Mouse (Mus musculus) spleen, postnatal 10 days (tissue): ENCODE measurements around the gene Kmt5b.

Experiments
- DNase-seq, 2 experiments: peaks; one replicate each; pipeline ENCODE4 v3.0.0; 2021 to 2022; ENCODE audit warnings: low spot score in 2 of 2

Kmt5b gene

DNA sequence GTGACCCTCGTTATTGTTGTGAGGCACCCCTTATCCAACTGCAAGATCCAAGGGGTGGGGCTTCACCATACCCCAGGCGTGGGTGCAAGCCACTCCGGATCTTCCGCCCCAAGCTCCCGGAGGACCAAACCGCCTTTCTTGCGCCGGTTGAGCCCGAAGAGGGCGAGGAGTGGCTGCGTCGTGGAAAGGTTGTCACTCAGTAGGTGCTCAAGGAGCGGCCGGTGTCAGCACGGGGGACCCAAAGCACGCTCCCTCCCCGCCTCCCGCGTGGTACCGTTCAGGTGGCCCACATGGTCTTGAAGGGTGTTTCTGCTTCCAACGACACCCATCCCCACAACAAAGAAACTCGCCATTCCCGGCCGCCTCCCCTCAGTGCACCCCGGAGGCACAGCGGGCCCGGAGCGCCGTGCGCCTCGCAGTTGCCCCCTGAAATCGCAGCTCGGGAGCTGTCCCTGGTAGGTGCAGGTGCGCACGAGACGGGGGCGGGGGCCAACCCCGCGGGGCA, at the start of gene Kmt5b:
Gene Kmt5b (plus strand): TSS at position 146 of the 505 bp plus-strand sequence.
- no peak for DNase-seq

- DNase-seq = peak; percentile 50 to 76
Measured at GRCm38 (mm10) chr19:3718481-3719361, 48.5 kb upstream of the Kmt5b start.

DNA sequence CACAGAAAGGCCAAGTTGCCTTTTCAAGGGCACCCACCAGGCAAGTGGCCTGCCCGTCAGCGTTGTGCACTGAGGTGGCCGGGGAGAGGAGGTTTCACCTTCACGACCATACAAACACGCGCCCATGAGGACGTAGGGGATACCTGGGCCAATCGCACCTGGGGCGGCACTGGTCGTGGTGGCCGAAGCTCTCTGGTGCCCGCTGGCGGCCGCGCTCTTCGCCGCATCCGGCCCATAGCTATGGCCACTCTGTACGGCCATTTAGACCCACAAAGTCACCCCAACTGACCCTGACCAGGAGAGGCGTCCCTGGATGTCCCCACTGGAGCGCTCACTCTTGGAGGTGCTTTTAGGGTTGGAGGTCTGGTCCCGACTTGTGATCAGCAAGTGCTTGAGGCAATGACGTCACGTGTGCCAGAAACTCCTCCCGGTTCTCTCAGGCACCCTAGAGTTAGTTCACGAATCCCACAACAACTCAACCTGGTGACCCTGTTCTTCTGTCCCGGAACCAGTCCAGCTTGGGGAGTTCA, 47.8 kb upstream of the Kmt5b start:
- peak; percentile 53 to 64 for DNase-seq

GRCm38 (mm10) chr19:3723170-3723569, 44.1 kb upstream of the Kmt5b start:
- no peak for DNase-seq

DNA sequence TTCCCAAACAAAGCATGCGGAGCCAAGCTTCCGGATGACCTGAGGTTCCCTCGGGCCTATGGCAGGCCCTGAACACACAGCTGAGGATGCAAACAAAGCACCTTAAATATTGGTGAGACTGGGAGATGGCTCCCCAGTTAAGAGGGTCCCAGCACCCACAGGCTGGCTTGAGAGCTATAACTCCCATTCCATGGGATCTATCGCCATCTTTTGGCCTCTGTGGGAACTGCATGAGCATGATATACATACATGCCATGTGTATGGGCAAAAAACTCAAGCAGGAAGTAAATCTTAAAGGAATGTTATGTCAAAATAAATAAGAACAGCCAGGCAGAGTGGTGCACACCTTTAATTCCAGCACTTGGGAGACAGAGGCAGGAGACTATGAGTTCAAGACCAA, 43.3 kb upstream of the Kmt5b start:
- peak; percentile 57 to 78 for DNase-seq

DNA sequence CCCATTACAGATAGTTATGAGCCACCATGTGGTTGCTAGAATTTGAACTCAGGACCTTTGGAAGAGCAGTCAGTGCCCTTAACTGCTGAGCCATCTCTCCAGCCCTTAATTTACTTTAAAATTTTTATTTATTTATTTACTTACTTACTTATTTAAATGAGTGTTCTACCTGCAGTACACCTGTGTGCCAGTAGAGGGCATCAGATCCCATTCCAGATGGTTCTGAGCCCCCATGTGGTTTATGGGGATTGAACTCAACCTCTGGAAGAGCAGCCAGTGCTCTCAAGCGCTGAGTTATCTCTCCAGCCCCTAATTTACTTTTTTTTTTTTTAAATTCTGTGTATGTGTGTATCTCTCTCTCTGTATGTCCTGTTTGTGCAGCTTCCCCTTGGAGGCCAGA, 42.4 kb upstream of the Kmt5b start:
- peak; percentile 54 to 79 for DNase-seq

DNA sequence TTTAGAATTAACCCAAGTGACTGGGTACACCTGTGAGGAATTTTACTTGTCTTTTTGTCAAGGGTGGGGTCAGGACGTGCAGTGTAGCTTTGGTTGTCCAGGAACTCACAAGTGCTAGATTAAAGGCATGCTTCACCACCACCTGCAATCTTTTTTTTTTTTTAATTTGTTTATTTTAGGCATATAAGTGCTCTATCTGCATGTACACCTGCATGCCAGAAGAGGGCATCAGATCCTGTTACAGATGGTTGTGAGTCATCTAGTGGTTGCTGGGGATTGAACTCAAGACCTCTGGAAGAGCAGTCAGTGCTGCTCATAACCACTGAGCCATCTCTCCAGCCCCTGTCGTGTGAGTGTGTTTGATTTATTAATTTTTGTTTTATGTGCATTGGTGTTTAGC, 38.3 kb upstream of the Kmt5b start:
- no peak for DNase-seq

- DNase-seq = peak in 1 of 2 experiments; percentile 39
Measured at GRCm38 (mm10) chr19:3730781-3731646, 36.2 kb upstream of the Kmt5b start.

GRCm38 (mm10) chr19:3736001-3736400, 31.2 kb upstream of the Kmt5b start:
- DNase-seq = no peak

GRCm38 (mm10) chr19:3739650-3740049, 27.6 kb upstream of the Kmt5b start:
- no peak for DNase-seq

DNA sequence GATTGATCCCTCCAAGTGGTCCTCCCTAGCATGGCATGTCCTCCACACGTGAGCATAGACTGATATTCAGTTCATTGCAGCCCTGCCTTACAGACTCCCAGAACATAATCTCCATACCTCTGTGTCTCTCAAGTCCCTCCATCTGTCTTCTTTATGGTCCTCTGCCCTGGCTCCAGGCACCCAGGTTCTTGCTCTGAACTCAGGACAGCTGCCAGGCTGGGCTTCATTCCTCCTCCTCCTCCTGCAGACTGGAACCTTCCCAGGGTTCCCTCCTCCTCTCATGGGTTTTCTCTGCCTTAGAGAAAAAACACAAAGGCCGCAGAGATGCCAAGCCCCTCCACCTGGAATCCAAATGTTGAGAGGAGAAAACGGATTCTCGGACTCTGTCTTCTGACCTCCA, 24.5 kb upstream of the Kmt5b start:
- DNase-seq = no peak

- no peak for DNase-seq
Measured at GRCm38 (mm10) chr19:3743362-3743761, 23.9 kb upstream of the Kmt5b start.

DNA sequence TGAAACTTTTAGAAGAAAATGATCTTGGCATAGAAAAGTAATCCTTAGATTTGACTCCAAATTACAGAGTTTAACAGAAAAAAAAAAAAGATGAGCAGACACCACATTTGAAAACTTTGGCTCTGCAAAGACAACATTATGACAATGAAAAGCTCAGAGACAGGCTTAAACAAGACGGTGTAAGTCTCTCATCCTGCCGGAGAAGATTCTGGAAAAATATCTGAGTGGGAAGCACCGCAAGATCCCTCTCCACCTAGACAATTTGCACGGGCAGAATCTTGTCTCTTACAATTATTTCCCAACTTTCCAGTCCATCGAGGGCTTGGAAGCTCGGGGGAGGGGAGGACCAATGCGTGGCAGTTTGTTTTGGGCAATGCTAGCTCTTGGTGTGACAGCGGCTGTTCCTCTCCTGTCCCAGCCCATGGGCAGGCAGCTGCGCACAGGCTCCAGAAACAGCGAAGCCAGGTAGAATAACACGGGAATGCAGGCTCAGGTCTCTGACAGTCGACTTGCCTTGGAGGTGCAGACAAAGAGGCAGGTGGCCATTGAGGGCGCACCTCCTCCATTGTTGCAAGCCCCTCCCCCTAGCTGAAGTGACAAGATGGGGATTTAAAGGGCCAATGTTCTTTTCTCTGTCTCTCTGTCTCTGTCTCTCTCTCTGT, 23.2 kb upstream of the Kmt5b start:
- peak in 1 of 2 experiments; percentile 38 for DNase-seq

GRCm38 (mm10) chr19:3752621-3753239, 14.5 kb upstream of the Kmt5b start:
- DNase-seq = no peak

DNA sequence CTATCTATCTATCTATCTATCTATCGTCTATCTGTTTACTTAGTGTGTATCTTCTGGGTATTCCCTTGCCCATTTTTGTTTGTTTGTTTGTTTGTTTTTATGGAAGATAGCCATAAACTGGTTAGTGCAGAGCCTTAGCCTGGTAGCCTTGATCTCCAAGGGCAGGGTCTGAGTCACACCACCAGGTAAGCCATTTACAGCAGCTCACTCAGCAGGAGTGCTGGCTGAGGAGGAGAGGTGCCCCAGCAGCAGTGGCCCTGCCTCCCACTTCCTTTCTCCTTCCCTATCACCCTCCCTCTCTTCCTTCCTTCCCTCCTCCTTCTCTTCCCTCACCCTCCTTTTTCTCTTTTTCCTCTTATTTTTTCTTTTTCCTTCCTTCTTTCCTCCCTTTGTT, 14.0 kb upstream of the Kmt5b start:
- no peak for DNase-seq

DNA sequence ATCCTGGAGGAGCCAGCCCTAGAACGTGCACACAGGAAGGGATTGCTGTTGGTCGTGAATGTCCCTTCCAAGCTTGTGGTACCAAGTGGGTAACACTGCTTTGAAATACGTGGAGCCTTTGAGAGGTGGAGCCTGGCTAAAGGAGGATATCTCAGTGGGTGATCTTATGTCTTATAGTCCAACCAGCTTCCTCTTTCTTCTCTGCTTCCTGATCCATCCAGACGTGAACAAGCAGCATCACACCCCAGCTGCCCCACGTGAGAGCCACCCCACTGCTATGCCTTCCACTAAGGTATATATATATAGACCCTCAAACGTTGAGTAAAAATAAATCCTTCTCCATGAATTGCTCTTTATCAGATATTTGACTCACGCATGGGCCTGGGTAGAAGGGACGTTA, 13.5 kb upstream of the Kmt5b start:
- DNase-seq = no peak

- DNase-seq = no peak
Measured at GRCm38 (mm10) chr19:3757861-3758260, 9.4 kb upstream of the Kmt5b start.

GRCm38 (mm10) chr19:3765221-3765820, 1.9 kb upstream of the Kmt5b start:
- no peak for DNase-seq

- no peak for DNase-seq
Measured at GRCm38 (mm10) chr19:3766378-3766777, 843 bp upstream of the Kmt5b start.

DNA sequence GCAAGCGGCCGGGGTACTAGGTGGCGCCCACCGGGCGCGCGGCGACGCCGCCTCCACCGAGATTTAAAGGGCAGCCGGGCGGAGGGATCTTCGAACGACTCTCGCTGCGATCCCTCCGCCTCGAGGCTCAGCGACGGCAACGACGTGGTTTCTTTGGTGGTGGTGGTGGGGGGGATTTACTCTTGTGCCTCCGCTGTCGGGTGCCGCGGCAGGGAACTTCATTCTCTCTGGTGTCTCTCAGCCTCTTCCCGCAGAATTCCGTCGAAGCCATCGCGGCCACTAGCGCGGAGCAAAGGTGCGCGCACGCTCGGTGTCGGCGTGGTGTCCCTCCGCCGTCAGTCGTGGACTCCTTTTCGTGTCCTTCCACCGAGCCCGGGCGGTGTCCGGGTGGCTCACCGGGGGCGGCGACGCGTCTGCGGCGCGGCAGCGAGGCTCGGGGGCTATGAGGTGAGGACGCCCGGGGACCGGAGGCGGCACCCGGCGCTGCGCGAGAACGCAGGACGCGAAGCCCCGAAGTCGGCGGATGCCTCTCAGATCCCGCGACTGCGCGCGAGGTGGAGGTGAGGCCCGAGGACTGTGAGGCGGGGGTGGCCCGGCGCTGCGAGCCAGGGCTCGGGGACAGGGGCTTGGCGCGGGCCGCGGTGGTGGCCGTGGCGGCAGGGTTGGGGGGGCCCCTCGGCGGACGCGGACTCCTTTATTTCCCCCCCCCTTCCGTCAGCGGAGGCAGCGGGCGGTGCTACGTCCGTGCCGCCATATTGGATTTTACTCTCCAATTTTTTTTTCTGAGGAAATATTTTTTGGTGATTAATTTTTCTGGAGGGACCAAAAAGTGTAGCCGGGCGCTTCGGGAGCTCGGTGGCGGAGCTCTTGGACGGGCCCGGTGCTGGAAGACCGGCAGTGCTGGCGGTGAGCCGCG, 818 bp downstream of the Kmt5b start:
- peak; percentile 88 to 96 for DNase-seq
